Mouse (Mus musculus): ENCODE measurements at regions not wholly inside any gene's neighbourhood (a gene's known extent, or its start where the extent isn't known, plus 50 kb on each side); places are given as distances from the start of the nearest gene placed in this dataset.

DNA sequence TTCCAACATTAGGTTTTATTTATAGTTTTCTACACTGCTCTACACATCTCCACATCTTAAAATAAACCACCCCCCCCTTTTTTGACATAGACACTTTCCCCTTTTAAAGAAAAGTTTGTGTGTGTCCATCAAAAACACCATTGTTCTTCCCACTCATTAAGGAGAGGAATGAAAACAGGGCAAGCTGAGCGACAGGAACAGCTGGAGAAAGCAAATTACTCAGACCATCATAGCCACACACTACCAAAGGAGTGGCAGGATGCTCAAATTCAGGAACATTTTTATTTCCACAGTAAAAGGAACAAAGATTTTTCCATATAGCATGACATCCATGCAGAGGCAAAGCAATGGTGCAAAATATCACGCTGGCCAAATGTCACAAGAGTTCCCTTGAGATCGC lies 198.6 kb downstream of the Gm11361 start:
- TF ChIP-seq CTCF (IDR thresholded peaks at IDR 0.05; ENCODE audit: low read depth) (no peak), EP300 (IDR thresholded peaks at IDR 0.05; ENCODE audit: low read depth) (no peak)
